Mouse (Mus musculus) myocyte (in vitro differentiated cells): Measurements from ENCODE around the gene Eea1.

ENCODE experiments used
- CEBPB ChIP-seq: IDR thresholded peaks from 2 replicates; pipeline ENCODE4 v1.6.1; 2011; ENCODE audit warnings: mild to moderate bottlenecking, moderate library complexity; ENCODE audit not compliant: poor library complexity, insufficient read depth, severe bottlenecking
- E2F4 ChIP-seq: IDR thresholded peaks from one replicate; pipeline ENCODE4 v1.6.1; 2011; ENCODE audit warnings: mild to moderate bottlenecking, control low read depth, moderate library complexity; ENCODE audit not compliant: insufficient read depth
- MAX ChIP-seq: IDR thresholded peaks from one replicate; pipeline ENCODE4 v1.6.1; 2011; ENCODE audit warnings: low read depth, mild to moderate bottlenecking, control low read depth
- MYOD1 ChIP-seq, 3 experiments: IDR thresholded peaks; one replicate each; pipeline ENCODE4 v1.6.1; 2011; ENCODE audit warnings: control low read depth in 2 of 3, low read depth in 2 of 3, mild to moderate bottlenecking in 2 of 3, moderate library complexity in 1 of 3; ENCODE audit not compliant: insufficient read length in 2 of 3, control insufficient read depth in 1 of 3
- MYOG ChIP-seq, 3 experiments: IDR thresholded peaks; one replicate each; pipeline ENCODE4 v1.6.1; 2011; ENCODE audit warnings: control low read depth in 2 of 3, low read depth in 2 of 3, mild to moderate bottlenecking in 2 of 3; ENCODE audit not compliant: insufficient read length in 2 of 3, control insufficient read depth in 1 of 3, insufficient read depth in 1 of 3
- POLR2A ChIP-seq: IDR thresholded peaks from one replicate; pipeline ENCODE4 v1.6.1; 2011; ENCODE audit warnings: low read depth, mild to moderate bottlenecking, control low read depth, moderate library complexity; ENCODE audit not compliant: insufficient read length
- POLR2AphosphoS2 ChIP-seq: IDR thresholded peaks from one replicate; pipeline ENCODE4 v1.6.1; 2011; ENCODE audit warnings: low read depth, control low read depth; ENCODE audit not compliant: insufficient read length
- SRF ChIP-seq: IDR thresholded peaks from one replicate; pipeline ENCODE4 v1.6.1; 2011; ENCODE audit warnings: low read depth; ENCODE audit not compliant: control insufficient read depth, insufficient read length
- TCF12 ChIP-seq: IDR thresholded peaks from one replicate; pipeline ENCODE4 v1.6.1; 2011; ENCODE audit warnings: mild to moderate bottlenecking, control low read depth; ENCODE audit not compliant: poor library complexity, insufficient read depth, severe bottlenecking
- USF1 ChIP-seq: IDR thresholded peaks from one replicate; pipeline ENCODE4 v1.6.1; 2011; ENCODE audit warnings: low read depth, mild to moderate bottlenecking, control low read depth, moderate library complexity

DNA sequence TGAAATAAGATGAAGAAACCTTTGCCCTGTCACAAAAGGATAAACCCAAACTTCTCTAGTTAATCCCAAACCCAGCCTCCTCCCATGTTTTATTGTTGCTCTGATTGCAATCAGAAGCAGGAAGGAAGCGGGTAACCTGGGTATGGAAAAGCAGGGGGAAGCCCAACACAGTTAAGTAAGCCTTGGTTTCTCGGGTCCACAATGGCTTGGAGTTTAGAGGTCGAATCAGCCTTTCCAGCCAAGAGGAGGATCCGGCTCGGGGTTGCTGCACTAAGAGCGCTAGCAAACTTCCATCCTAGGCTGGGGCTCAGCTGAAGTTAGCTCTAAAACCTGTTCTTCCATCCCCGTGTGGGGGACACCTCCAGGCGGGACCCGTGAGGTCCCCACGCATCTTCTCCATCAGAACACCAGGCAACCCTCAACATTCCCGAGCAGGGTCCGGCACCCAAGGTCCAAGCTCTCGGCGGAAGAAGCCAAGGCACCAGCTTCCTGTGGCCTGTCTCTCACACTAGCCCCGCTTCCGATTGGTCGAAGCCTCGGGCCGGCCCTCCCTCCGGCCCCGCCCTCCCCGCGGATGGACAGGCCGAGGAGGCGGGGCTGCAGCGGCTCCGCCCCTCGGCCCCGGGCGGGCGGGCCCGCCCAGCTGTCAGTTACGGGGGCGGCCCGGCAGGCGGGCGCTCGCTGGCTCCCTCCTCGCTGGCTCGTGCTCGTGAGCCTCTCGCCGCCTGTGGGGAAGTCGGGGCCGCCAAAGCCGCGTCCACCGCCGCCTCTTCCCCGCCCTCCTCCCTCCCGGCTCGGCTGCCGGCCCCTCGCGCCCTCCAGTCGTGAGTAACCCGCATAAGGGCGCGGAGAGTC is at the start of gene Eea1:
- TF ChIP-seq TCF12 (no peak), MAX (no peak), E2F4 (no peak), POLR2A (peak; percentile 73), MYOG (IDR thresholded peaks at IDR 0.05; ENCODE audit: control insufficient read depth in 1 of 3, insufficient read depth in 1 of 3, insufficient read length in 2 of 3, low read depth in 2 of 3) (peak in 1 of 3 experiments; percentile 53), MYOD1 (IDR thresholded peaks at IDR 0.05; ENCODE audit: control insufficient read depth in 1 of 3, insufficient read length in 2 of 3, low read depth in 2 of 3) (peak in 1 of 3 experiments; percentile 48), USF1 (no peak), CEBPB (no peak), POLR2AphosphoS2 (peak; percentile 86), SRF (peak; percentile 63)
